Mouse (Mus musculus) macrophage (primary cell): ENCODE data around the gene Mup10. TPM values are rescaled to one million over a fixed set of nuclear protein-coding genes. Genes with fewer than 3 reads are reported as not detected.
"Not testable (repeated sequence)": the region's sequence is repeated elsewhere in the genome, so short reads cannot be mapped to it uniquely, and the experiment has no call there.

Source experiments
- H3K27ac ChIP-seq: fragments of 350-480 bp; formaldehyde crosslinking; 2 replicates; pipeline ENCODE4 v1.9.0; 2021
- H3K36me3 ChIP-seq: fragments of 350-480 bp; formaldehyde crosslinking; 2 replicates; pipeline ENCODE4 v1.9.0; 2021; ENCODE audit errors: inconsistent target
- H3K4me3 ChIP-seq: fragments of 350-480 bp; formaldehyde crosslinking; 2 replicates; pipeline ENCODE4 v1.9.0; 2021; ENCODE audit errors: inconsistent target
- H3K79me2 ChIP-seq: fragments of 350-480 bp; formaldehyde crosslinking; 2 replicates; pipeline ENCODE4 v1.9.0; 2021; ENCODE audit errors: inconsistent target
- WGBS: methylation state at CpG from one replicate; pipeline ENCODE4 v1.1.7; 2026; ENCODE audit warnings: inconsistent platforms; ENCODE audit not compliant: missing documents; 5-methylcytosine and 5-hydroxymethylcytosine counted together
- polyA plus RNA-seq: library from polyadenylated mRNA; stranded (reverse); fragments of 250-400 nt; gene quantifications from 3 replicates; pipeline ENCODE4 v1.2.4, GENCODE M21; 2018; ENCODE audit warnings: inconsistent platforms
- total RNA-seq, 78 experiments: library from RNA; depleted of rRNA; stranded (reverse); fragments of 250-400 nt; gene quantifications; 1 replicate in 9 of 78; 2 replicates in 24 of 78; 3 replicates in 43 of 78; 4 replicates in 2 of 78; pipeline ENCODE4 v1.2.4; 2018; ENCODE audit warnings: inconsistent platforms in 56 of 78

Gene Mup10
- not detected for total RNA-seq (2018; cell fraction: chromatin; rRNA removed)
- not detected for total RNA-seq (2018; cell fraction: cytosol; rRNA removed)
- total RNA-seq (2018; cell fraction: nucleus; rRNA removed), result not detected
- polyA plus RNA-seq, result not detected in 3 replicates

GRCm38 (mm10) chr4:60582099-60582498 lies at the start of gene Mup10:
Gene Mup10, minus strand, starts transcription at chr4:60582199.
- not testable (repeated sequence) for H3K4me3 ChIP-seq, H3K27ac ChIP-seq, H3K79me2 ChIP-seq, H3K36me3 ChIP-seq
- 78% methylated on average over 2 of the region's 2 CpGs for WGBS

Other genes starting within 250 kb of the Mup10 start
- not detected in 3 replicates for gene Mup9, start 160.2 kb downstream of the Mup10 start, polyA plus RNA-seq
- not detected in 3 replicates for gene Mup1, start 80.2 kb downstream of the Mup10 start, polyA plus RNA-seq
- gene Mup11, start 80.2 kb upstream of the Mup10 start, polyA plus RNA-seq, result not detected in 3 replicates
- not detected in 3 replicates for gene Mup12, start 159.1 kb upstream of the Mup10 start, polyA plus RNA-seq
- gene Mup22, start 239.3 kb upstream of the Mup10 start, polyA plus RNA-seq, result not detected in 3 replicates